Mouse (Mus musculus): ENCODE data around the gene Slc17a3.

DNA sequence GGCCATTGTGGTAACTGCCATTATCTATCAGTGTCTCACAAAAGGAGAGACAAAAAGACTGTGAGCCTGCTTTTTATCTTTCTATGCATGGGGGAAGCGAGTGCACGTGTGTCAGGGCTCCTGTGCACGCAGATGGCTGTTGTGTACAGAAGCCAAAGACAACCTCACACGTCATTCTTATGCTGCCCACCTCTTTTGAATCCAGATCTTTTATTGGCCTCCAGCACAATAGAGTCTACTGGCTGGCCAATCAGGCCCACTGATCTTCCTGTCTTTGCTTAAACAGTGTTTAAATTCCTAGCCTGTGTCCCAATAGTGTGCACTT lies 54.0 kb downstream of the Slc17a3 start:
- TF ChIP-seq POLR2A (IDR thresholded peaks at IDR 0.05; ENCODE audit: low read depth, low read length) (no peak), CTCF (IDR thresholded peaks at IDR 0.05; ENCODE audit: extremely low read depth, insufficient read length, insufficient replicate concordance, low read depth, low read length) (no peak)

Data from small intestine, adult 2 months (tissue).